In the genomic region with DNA sequence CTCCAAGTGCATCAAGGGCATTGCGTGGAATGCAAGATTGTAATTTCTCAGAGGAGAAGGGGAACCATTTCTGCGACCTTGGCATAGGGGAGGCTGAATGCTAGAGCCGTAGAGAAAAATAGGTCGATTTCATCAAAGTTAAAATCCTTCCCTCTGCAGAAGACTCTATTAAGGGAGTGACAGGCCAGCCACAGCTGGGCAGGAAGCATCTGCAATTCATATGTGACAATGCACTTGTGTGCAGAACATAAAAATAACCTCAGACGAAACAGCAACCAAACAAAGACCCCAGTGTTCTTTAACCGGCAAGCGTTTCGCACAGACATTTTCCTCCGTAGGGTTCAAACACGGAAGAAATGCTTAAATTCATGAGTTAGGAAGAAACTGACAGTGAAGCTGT, we compare ENCODE assay signal across 5 mouse cellular contexts.
DNase-seq lines count a peak whose midpoint lies in the region; ATAC-seq and TF ChIP-seq lines count a peak whose summit lies in the region.
"Not testable (repeated sequence)": the region's sequence is repeated elsewhere in the genome, so short reads cannot be mapped to it uniquely, and the experiment has no call there.

No protein-coding gene starts in this region.

- not testable (repeated sequence) for DNase-seq in gastrocnemius, adult 2 months

- H3K4me3 ChIP-seq in embryonic facial prominence, embryonic 13.5 days; gastrocnemius, adult 2 months; heart, embryonic 16.5 days (ENCODE audit: low read length); kidney, embryonic 15.5 days (replicated peaks): not testable (repeated sequence)

- H3K36me3 ChIP-seq in embryonic facial prominence, embryonic 13.5 days; heart, embryonic 16.5 days (ENCODE audit: control insufficient read depth, insufficient read depth); kidney, embryonic 15.5 days: not testable (repeated sequence)

- H3K9me3 ChIP-seq in embryonic facial prominence, embryonic 13.5 days; heart, embryonic 16.5 days (replicated peaks; ENCODE audit: control insufficient read depth, low read length); kidney, embryonic 15.5 days (replicated peaks): not testable (repeated sequence)

- intact Hi-C loops in gastrocnemius, adult 2 months (cut with DNase I), result not testable (repeated sequence)

- WGBS in embryonic facial prominence, embryonic 13.5 days, result 32% methylated on average over 10 of the region's 10 CpGs
- 64% methylated on average over 10 of the region's 10 CpGs for WGBS in heart, embryonic 16.5 days
- 59% methylated on average over 10 of the region's 10 CpGs for WGBS in kidney, embryonic 15.5 days

- not testable (repeated sequence) for ATAC-seq in embryonic facial prominence, embryonic 13.5 days (ENCODE audit: insufficient number of reproducible peaks, insufficient read depth, low FRiP score, low TSS enrichment, low read depth); heart, embryonic 16.5 days (replicated peaks; ENCODE audit: extremely low read depth, insufficient read depth, low FRiP score); kidney, embryonic 15.5 days (replicated peaks; ENCODE audit: low FRiP score)
- peak; percentile 51 to 53; a peak in 2 of 4 replicates for ATAC-seq in hematopoietic stem cell, adult 5-6 weeks (replicated peaks in 1 of 2; ENCODE audit: insufficient read depth in 1 of 2, low FRiP score in 2 of 2, low TSS enrichment in 1 of 2, low read depth in 1 of 2, poor library complexity in 2 of 2, severe bottlenecking in 2 of 2)

- H3K27me3 ChIP-seq in embryonic facial prominence, embryonic 13.5 days; heart, embryonic 16.5 days (ENCODE audit: control insufficient read depth, insufficient read depth, low read length): not testable (repeated sequence)
- H3K27me3 ChIP-seq in kidney, embryonic 15.5 days, result peaks cover 10% of the 10 kb centered on the region; the same call in 1 of the 2 replicates

- H3K4me2 ChIP-seq in embryonic facial prominence, embryonic 13.5 days; heart, embryonic 16.5 days (ENCODE audit: low read depth, low read length); kidney, embryonic 15.5 days: not testable (repeated sequence)

- H3K4me1 ChIP-seq in embryonic facial prominence, embryonic 13.5 days; heart, embryonic 16.5 days (ENCODE audit: control insufficient read depth, insufficient read depth, low read length): not testable (repeated sequence)
- H3K4me1 ChIP-seq in kidney, embryonic 15.5 days, result peaks cover 15% of the 10 kb centered on the region

- H3K27ac ChIP-seq in embryonic facial prominence, embryonic 13.5 days, result 0 out of 2 replicates have a peak overlapping the region, but pooled peaks have one; percentile 51
- peak overlapping the region; percentile 62 for H3K27ac ChIP-seq in gastrocnemius, adult 2 months
- H3K27ac ChIP-seq in heart, embryonic 16.5 days (ENCODE audit: low read length), result 0 out of 2 replicates have a peak overlapping the region, but pooled peaks have one; percentile 31
- H3K27ac ChIP-seq in kidney, embryonic 15.5 days, result 0 out of 2 replicates have a peak overlapping the region, but pooled peaks have one; percentile 48

- TF ChIP-seq CTCF in gastrocnemius, adult 2 months (IDR thresholded peaks at IDR 0.05), result not testable (repeated sequence)

- H3K9ac ChIP-seq in embryonic facial prominence, embryonic 13.5 days; heart, embryonic 16.5 days (ENCODE audit: low read length); kidney, embryonic 15.5 days: not testable (repeated sequence)
